Comparison of ENCODE assay signal across 11 mouse cellular contexts in the genomic region with DNA sequence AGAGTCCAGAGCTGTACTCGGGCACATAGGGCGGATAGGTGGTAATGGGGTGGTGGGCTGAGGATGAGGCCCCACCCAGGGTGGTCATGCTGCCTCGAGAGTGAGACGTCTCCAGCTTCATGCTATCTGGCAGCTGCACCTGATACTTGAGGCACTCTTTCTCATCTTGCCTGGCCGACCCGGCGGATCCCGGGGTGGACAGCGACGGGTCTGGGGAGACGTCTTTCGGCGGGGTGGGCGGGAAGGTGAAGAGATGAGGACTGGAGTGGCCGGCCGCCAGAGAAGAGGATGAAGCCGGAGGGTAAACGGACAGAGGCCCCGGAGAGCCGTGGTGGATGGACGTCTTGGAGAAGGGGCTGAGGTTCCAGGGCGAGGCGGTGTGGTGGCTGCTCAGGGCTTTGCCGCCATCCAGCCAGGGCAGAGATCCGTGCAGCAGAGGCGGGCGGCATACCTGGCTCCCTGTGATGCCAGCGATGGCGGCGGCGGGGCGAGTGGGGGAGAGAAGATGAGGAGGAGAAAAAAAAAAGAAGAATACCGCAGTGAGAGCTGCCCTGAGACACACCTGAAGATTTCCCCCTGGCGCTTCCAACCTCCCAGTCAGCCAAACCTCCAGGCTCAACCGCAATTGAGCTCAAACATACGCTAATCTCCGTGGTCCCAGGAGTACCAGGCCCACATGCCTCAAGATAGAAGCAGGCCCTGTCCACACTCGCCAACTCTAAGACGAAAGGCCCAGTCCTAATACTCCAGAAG. TPM values are rescaled to one million over a fixed set of nuclear protein-coding genes. Genes with fewer than 3 reads are reported as not detected.
DNase-seq lines count a peak whose midpoint lies in the region; ATAC-seq and TF ChIP-seq lines count a peak whose summit lies in the region.
"Had no signal": no experiment of that assay in that cellular context is flagged by ENCODE, and none has a peak within 500 bp of the region (broad histone marks: within the 10 kb centered on the region; RNA-seq: fewer than 3 reads in every experiment).

No protein-coding gene starts in this region.

- ATAC-seq in heart, embryonic 11.5 days (replicated peaks; ENCODE audit: insufficient number of reproducible peaks, low FRiP score, low TSS enrichment): no peak
- no peak for ATAC-seq in hindbrain, embryonic 14.5 days (ENCODE audit: low FRiP score)

- H3K9ac ChIP-seq in heart, embryonic 11.5 days (ENCODE audit: low read depth, low read length): peak overlapping the region; percentile 50
- peak overlapping the region; percentile 44 for H3K9ac ChIP-seq in hindbrain, embryonic 14.5 days

- TF ChIP-seq CTCF in E14TG2a.4 (conservative IDR thresholded peaks at IDR 0.05; ENCODE audit: low read length): no peak
- no peak for TF ChIP-seq CTCF in left cerebral cortex, adult 2 months (IDR thresholded peaks at IDR 0.05)

- peaks cover 49% of the 10 kb centered on the region for H3K27me3 ChIP-seq in heart, embryonic 11.5 days (ENCODE audit: control insufficient read depth, insufficient read depth, low read length)
- H3K27me3 ChIP-seq in E14TG2a.4 (ENCODE audit: insufficient read depth, low read length): peaks cover 96% of the 10 kb centered on the region
- peaks cover 88% of the 10 kb centered on the region for H3K27me3 ChIP-seq in hindbrain, embryonic 14.5 days (ENCODE audit: control insufficient read depth, insufficient read depth, low read length)

- no peaks in the 10 kb centered on the region for H3K36me3 ChIP-seq in heart, embryonic 11.5 days (ENCODE audit: control insufficient read depth, insufficient read depth, low read length)
- H3K36me3 ChIP-seq in E14TG2a.4 (ENCODE audit: insufficient read depth, low read length): no peaks in the 10 kb centered on the region
- no peaks in the 10 kb centered on the region for H3K36me3 ChIP-seq in hindbrain, embryonic 14.5 days (replicated peaks; ENCODE audit: control insufficient read depth, insufficient read depth)

- intact Hi-C loops in heart, postnatal 14 days (cut with DNase I): loop anchor here (5.0 kb wide), 1 partner anchor 237 kb away; no protein-coding TSS in a partner anchor
- intact Hi-C loops in left cerebral cortex, adult 2 months (cut with DNase I): loop anchor here (5.0 to 10.0 kb wide), 2 partner anchors 498 to 1120 kb away; a partner anchor contains a TSS

- WGBS in heart, embryonic 11.5 days (ENCODE audit: insufficient replicate concordance): 7% methylated on average over 39 of the region's 39 CpGs
- WGBS in hindbrain, embryonic 14.5 days: 6% methylated on average over 39 of the region's 39 CpGs

- peak overlapping the region; percentile 90 for H3K4me2 ChIP-seq in heart, embryonic 11.5 days
- H3K4me2 ChIP-seq in hindbrain, embryonic 14.5 days (replicated peaks): peak overlapping the region; percentile 53

- peaks cover 19% of the 10 kb centered on the region for H3K4me1 ChIP-seq in heart, embryonic 11.5 days (ENCODE audit: control insufficient read depth, insufficient read depth, low read length)
- H3K4me1 ChIP-seq in E14TG2a.4 (replicated peaks; ENCODE audit: low read depth, low read length): peaks cover 66% of the 10 kb centered on the region
- peaks cover 6% of the 10 kb centered on the region; the same call in 1 of the 2 replicates for H3K4me1 ChIP-seq in hindbrain, embryonic 14.5 days (replicated peaks; ENCODE audit: control insufficient read depth, insufficient read depth, low read length)

- DNase-seq in heart, postnatal 14 days: no peak
- no peak for DNase-seq in hindbrain, embryonic 14.5 days (ENCODE audit: low spot score)
- DNase-seq in neural tube, embryonic 10.5 days (ENCODE audit: extremely low spot score, low spot score): peak; percentile 54
- DNase-seq in adrenal gland, adult (ENCODE audit: inconsistent age in 2 of 2, low spot score in 1 of 2): no peak
- no peak for DNase-seq in left cerebral cortex, adult 2 months (ENCODE audit: extremely low spot score in 1 of 2, low spot score in 2 of 2)
- no peak for DNase-seq in spleen, postnatal 4 days (ENCODE audit: low spot score in 2 of 2)
- DNase-seq: adrenal gland, postnatal 14 days had no signal

- H3K27ac ChIP-seq in heart, embryonic 11.5 days (ENCODE audit: low read depth, low read length): no peak overlapping the region
- peak overlapping the region; percentile 61 for H3K27ac ChIP-seq in hindbrain, embryonic 14.5 days
- H3K27ac ChIP-seq in left cerebral cortex, adult 2 months: no peak overlapping the region

- H3K4me3 ChIP-seq in heart, embryonic 11.5 days (ENCODE audit: low read depth, low read length): peak overlapping the region; percentile 59
- H3K4me3 ChIP-seq in E14TG2a.4 (replicated peaks; ENCODE audit: low read length): peak overlapping the region; percentile 46; the same call in 1 of the 2 replicates
- H3K4me3 ChIP-seq in hindbrain, embryonic 14.5 days (replicated peaks; ENCODE audit: low read length): peak overlapping the region; percentile 30
- no peak overlapping the region for H3K4me3 ChIP-seq in left cerebral cortex, adult 2 months
- H3K4me3 ChIP-seq: megakaryocyte, embryonic 14.5 days had no signal

- H3K9me3 ChIP-seq in heart, embryonic 11.5 days (replicated peaks; ENCODE audit: control insufficient read depth, low read length): no peaks in the 10 kb centered on the region
- H3K9me3 ChIP-seq in E14TG2a.4 (ENCODE audit: low read length): peaks cover 4% of the 10 kb centered on the region
- H3K9me3 ChIP-seq in hindbrain, embryonic 14.5 days (ENCODE audit: control insufficient read depth, low read length): no peaks in the 10 kb centered on the region

RNA-seq across cellular contexts. Expression of a gene that starts 6.4 kb away (rescaled TPM):
- polyA plus RNA-seq in heart, embryonic 11.5 days (2014; fragmentation: Nextera tagmentation; extraction: Ambion mirVana): 1.2 TPM in 1 of 2 replicates, not detected in the other
- total RNA-seq in heart, postnatal 14 days (2021): not detected
- 0.36 and 0.52 TPM in 2 replicates for polyA plus RNA-seq in hindbrain, embryonic 14.5 days (2014; fragmentation: Nextera tagmentation; extraction: Ambion mirVana)
- not detected for total RNA-seq in left cerebral cortex, adult 2 months (2021)
- polyA plus RNA-seq: cortical plate, adult 2 months had no signal

RNA-seq across cellular contexts. Expression of a gene that starts 14.7 kb away (rescaled TPM):
- polyA plus RNA-seq in heart, embryonic 11.5 days (2014; fragmentation: Nextera tagmentation; extraction: Ambion mirVana): 0.51 and 0.89 TPM in 2 replicates
- not detected for total RNA-seq in heart, postnatal 14 days (2021)
- polyA plus RNA-seq in hindbrain, embryonic 14.5 days (2014; fragmentation: Nextera tagmentation; extraction: Ambion mirVana): 1.1 and 1.2 TPM in 2 replicates
- not detected for total RNA-seq in left cerebral cortex, adult 2 months (2021)
- total RNA-seq: adrenal gland, postnatal 14 days had no signal
- polyA plus RNA-seq: cortical plate, adult 2 months had no signal

RNA-seq across cellular contexts. Expression of a gene that starts 15.2 kb away (rescaled TPM):
- polyA plus RNA-seq in heart, embryonic 11.5 days (2014; fragmentation: Nextera tagmentation; extraction: Ambion mirVana): 9.7 and 9.8 TPM in 2 replicates
- total RNA-seq in heart, postnatal 14 days (2021): 1 to 10 TPM in 1 of 2 experiments, under 1 TPM in 1; 0.84 to 3.1 TPM
- 28.2 and 29.0 TPM in 2 replicates for polyA plus RNA-seq in hindbrain, embryonic 14.5 days (2014; fragmentation: Nextera tagmentation; extraction: Ambion mirVana)
- not detected for total RNA-seq in left cerebral cortex, adult 2 months (2021)
